Mouse (Mus musculus): Measurements from ENCODE around the gene Zfp131.

Zfp131 gene

GRCm38 (mm10) chr13:119755141-119755547, 35.5 kb downstream of the Zfp131 start:
- no peak for DNase-seq (ENCODE audit: low spot score)

DNA sequence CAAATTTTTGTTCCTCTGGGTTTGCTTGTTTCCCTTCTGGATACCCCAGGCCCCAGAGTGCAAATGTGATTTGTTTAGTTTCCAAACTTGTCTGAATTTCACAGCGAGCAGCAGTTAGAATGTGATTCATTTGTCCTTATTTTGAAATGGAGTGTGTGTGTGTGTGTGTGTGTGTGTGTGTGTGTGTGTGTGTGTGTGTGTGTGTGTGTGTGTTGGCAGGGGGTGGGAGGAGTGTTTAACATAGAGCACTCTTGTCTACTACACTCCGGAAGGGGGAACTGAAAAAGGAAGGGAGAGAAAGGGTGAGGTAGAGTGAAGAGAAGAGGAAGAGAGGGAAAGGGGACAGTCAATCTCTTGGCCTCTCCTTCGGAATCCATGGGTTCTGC, 36.1 kb downstream of the Zfp131 start:
- DNase-seq (ENCODE audit: low spot score) = no peak

- DNase-seq (ENCODE audit: low spot score) = no peak
These were observed 36.6 kb downstream of the Zfp131 start for GRCm38 (mm10) chr13:119753859-119754634.

GRCm38 (mm10) chr13:119746930-119747329, 43.8 kb downstream of the Zfp131 start:
- DNase-seq (ENCODE audit: low spot score) = no peak

DNA sequence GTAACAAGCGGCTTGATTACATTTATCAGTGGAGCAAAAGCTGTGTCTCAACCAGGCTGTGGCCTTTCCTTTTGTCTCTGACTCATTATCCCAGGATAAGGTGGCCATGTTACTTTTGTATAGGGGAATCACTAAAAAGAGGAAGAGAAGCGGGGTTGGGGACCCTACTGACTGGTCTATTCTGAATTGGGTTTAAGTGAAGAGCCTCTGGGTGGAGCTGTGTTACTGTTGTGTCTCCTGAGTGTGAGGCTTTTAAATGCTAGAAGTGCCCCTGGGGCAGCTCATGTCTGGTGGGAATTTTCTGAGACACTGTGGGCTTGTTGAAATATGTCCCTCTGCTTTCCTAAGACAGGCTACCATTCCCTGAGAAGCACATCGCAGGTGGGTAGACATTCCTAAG, 47.2 kb downstream of the Zfp131 start:
- DNase-seq (ENCODE audit: low spot score) = no peak

DNA sequence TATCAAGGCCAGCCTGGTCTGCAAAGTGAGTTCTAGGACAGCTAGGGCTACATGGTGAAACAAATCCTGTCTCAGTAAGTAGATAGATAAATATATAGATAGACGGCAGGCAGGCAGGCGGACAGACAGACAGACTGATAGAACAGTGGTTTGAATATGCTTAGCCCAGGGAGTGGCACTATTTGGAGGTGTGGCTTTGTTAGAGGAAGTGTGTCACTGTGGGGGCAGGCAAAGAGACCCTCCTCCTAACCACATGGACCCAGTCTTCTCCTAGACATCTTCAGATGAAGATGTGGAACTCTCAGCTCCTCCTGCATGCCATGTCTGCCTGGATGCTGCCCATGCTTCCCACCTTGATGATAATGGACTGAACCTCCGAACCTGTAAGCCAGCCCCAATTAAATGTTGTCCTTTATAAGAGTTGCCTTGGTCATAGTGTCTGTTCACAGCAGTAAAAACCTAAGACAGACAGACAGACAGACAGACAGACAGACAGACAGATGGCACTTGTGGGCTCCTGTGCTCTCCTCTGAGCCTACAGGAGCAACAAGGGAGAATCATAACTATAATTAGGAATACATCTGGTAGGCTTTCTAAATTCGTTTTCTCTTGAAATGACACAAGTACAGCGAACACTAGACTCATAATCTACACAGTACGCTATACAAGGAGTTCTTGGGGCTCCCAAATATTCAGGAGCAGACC, 47.8 kb downstream of the Zfp131 start:
- no peak for DNase-seq (ENCODE audit: low spot score)

DNA sequence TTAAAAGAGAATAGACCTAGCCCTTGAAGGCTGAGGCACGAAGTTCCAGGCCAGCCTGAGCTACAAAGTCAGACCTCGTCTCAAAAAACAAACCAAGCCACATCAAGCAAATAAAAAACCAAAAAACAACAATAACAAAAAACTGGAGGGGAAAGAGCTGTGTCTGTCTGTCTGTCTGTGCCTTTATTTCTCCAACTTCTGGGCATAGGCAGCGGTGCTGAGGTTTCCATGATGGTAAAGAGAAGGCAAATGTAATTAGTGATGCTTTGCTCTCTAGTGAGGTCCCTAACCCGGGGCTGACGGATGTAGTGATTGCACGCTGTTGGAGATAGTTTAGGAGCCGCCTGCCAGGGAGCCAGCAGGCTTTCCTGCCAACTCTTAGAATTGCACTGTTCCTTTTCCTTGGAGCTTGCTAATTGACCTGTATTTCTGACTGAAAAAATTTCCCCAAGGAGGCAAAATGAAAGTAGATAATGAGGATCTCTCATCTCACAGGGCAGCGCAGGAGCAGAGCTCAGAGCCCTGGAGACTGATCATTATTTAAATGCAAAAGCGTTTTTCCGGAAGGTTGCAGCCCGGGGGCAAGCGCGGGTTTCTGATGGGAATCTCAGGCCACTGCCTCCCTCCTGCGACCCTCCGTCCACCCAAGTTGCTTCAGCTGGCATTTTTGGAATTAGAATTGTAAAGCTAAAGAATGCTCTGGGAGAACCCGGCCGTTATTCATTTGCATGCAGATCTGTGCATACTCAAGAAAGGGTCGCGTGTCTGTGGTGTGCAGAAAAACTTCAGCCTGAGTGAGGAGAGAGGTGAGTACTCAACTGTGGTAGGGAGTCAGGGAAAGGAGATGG, 49.1 kb downstream of the Zfp131 start:
- DNase-seq (ENCODE audit: low spot score) = no peak

GRCm38 (mm10) chr13:119731448-119731847, 59.2 kb downstream of the Zfp131 start:
- no peak for DNase-seq (ENCODE audit: low spot score)

- no peak for DNase-seq (ENCODE audit: low spot score)
These were observed 61.3 kb downstream of the Zfp131 start for GRCm38 (mm10) chr13:119729406-119729805.

GRCm38 (mm10) chr13:119727608-119728387, 62.9 kb downstream of the Zfp131 start:
- DNase-seq (ENCODE audit: low spot score) = no peak

GRCm38 (mm10) chr13:119724541-119724940, 66.1 kb downstream of the Zfp131 start:
- no peak for DNase-seq (ENCODE audit: low spot score)

- DNase-seq (ENCODE audit: low spot score) = no peak
These were observed 67.3 kb downstream of the Zfp131 start for GRCm38 (mm10) chr13:119723368-119723767.

DNA sequence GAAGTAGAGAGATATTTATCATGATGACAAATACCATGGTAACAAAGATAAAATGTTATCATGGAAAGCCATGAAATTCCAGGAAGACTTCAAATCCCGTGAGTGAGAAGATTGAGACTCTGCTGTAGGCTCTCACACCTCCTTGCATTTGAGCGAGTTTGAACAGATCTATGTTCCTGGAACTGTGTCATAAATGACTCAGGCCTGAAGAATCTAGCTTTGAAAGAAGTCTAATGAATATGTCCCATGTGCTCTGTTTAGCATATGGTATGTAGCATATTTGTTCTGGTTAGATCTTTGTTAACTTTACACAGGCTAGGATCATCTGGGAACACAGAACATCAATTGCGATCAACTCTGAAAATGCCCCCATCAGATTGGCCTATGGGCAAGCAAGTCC, 68.2 kb downstream of the Zfp131 start:
- no peak for DNase-seq (ENCODE audit: low spot score)

GRCm38 (mm10) chr13:119716105-119716504, 74.6 kb downstream of the Zfp131 start:
- DNase-seq (ENCODE audit: low spot score) = no peak

All from ovary, postnatal 36 days (tissue).